Mouse (Mus musculus) embryo, embryonic 11.5 days (tissue): ENCODE results near the gene Ubn2.
"Not testable (repeated sequence)": the region's sequence is repeated elsewhere in the genome, so short reads cannot be mapped to it uniquely, and the experiment has no call there.

Experiments used
- DNase-seq: peaks from one replicate; pipeline ENCODE4 v3.0.0-alpha.2; 2012; ENCODE audit warnings: low read depth, low spot score

The Ubn2 gene

DNA sequence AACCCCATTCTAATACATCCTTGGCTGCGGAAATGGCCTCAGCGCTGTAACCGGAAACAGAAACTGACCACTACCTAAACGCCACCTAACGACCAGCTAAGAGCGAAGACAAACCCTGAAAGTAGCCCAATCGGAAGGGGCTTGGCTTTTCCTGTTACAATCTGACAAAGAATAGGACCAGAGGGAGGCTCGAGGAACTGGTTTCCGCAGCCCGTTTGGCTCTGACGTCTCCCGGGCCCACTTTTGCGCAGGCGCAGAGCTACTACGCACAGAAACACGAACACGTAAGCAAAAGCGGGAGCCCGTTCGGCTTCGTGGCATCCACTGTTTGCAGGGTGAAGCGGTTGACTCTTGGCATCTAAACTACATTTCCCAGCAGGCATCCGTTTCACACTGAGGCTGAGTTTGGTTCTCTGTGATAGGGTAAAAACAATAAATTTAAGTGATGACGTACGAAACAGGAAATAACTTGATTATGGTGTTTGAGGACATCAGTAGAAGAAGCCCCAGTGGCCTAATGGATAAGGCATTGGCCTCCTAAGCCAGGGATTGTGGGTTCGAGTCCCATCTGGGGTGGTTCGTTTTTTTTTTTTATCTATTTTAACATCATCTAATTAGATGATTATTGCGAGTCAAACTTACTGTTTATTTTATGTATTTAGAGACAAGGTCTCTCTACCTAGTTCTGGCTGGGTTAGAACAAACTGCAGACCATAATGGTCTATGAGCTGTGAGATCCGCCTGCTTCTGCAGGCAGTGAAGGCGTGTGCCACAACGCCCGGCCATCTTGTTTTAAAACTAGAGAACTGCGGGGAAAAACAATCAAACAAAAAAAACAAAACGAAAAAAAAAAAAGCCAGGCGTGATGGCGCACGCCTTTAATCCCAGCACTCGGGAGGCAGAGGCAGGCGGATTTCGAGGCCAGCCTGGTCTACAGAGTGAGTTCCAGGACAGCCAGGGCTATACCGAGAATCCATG lies 100.0 kb downstream of the Ubn2 start, which contains the start of gene Fmc1:
TSS of gene Fmc1 (plus strand) at position 75 of the 978 bp plus-strand sequence.
- peak; percentile 96 for DNase-seq

GRCm38 (mm10) chr6:38534640-38535365 lies 101.1 kb downstream of the Ubn2 start:
- peak; percentile 97 for DNase-seq

DNA sequence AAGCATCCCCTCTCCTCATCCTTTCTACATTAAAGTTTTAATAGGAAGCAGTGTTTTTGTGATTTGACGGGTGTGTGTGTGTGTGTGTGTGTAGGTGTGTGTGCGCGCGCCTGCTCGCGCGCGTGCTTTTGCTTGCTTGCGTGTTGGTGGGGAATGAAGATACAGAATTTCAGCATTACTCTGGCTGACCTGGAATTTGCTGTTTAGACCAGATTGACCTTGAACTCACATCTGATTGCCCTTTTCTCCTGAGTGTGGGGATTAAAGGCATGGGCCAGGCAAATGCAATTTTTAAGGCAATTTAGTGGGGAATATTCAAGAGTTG lies 101.6 kb downstream of the Ubn2 start:
- DNase-seq: no peak

- no peak for DNase-seq
Observed at GRCm38 (mm10) chr6:38535788-38536187, 102.0 kb downstream of the Ubn2 start.

GRCm38 (mm10) chr6:38544141-38544540 lies 110.4 kb downstream of the Ubn2 start:
- not testable (repeated sequence) for DNase-seq

GRCm38 (mm10) chr6:38547005-38547404 lies 113.3 kb downstream of the Ubn2 start:
- DNase-seq: not testable (repeated sequence)

DNA sequence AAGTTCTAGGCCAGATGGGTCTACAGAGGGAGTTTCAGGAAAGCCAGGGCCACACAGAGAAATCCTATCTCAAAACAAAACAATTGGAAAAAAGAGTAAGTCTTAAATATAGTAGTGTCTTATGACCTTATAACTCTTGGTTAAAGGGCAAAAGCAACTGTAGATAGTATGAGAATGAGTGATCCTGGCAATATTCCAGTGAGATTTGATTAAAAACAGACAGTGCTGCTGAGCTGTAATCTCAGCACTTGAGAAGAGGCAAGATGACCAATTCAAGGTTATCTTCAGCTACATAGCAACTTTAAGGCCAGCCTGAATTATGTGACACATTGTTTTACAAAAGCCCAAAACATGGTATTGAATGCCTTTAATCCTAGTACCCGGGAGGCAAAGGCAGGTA lies 114.0 kb downstream of the Ubn2 start:
- no peak for DNase-seq

DNA sequence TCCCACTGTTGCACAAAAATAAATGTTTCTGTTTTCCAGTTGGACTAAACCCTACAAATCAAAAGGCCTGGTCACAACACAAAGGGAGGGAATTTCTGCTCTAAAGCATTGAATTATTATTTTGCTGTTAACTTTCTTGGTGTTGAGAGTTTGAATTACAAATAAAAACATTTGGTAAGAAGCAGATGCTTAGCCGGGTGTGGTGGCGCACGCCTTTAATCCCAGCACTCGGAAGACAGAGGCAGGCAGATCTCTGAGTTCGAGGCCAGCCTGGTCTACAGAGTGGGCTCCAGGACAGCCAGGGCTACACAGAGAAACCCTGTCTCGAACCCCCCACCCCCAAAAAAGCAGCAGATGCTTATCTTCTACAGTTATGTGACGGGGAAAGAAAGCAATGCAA lies 114.8 kb downstream of the Ubn2 start:
- not testable (repeated sequence) for DNase-seq

- not testable (repeated sequence) for DNase-seq
Observed at GRCm38 (mm10) chr6:38549840-38550239, 116.1 kb downstream of the Ubn2 start.

- peak; percentile 8 for DNase-seq
Observed at GRCm38 (mm10) chr6:38550250-38551061, 116.7 kb downstream of the Ubn2 start.

GRCm38 (mm10) chr6:38551062-38551988 lies 117.6 kb downstream of the Ubn2 start, which contains the start of gene Luc7l2:
Gene Luc7l2, plus strand, starts transcription at chr6:38551334.
- peak; percentile 95 for DNase-seq

- DNase-seq: peak; percentile 94
Observed at GRCm38 (mm10) chr6:38551989-38552635, 118.4 kb downstream of the Ubn2 start.

DNA sequence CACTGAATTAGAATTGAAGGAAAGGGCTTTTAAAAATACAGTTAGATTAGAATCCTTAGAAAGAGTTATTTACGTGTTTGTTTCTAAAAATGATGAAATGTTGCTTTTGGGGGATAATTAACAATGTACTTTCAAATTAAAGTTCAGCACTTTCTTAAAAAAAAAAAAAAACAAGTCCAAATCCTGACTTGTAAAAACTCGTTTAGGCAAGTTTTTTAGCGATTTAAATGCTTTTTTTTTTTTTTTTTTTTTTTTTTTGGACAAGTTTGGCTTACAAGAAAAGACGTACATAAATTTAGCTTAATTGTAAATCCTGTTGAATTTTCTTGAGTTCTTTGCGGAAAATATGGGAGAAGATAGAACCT lies 118.9 kb downstream of the Ubn2 start:
- DNase-seq: no peak
